Mouse (Mus musculus) myocyte (in vitro differentiated cells): ENCODE measurements around the gene Patz1. TPM values are rescaled to one million over a fixed set of nuclear protein-coding genes. Genes with fewer than 3 reads are reported as not detected.

Experiments used
- H3K27me3 ChIP-seq: one replicate; pipeline ENCODE4 v1.6.1; 2011; ENCODE audit not compliant: control insufficient read depth, insufficient read depth, insufficient read length
- H3K36me3 ChIP-seq: one replicate; pipeline ENCODE4 v1.6.1; 2011; ENCODE audit not compliant: control insufficient read depth, insufficient read depth
- H3K4me2 ChIP-seq: one replicate; pipeline ENCODE4 v1.6.1; 2011; ENCODE audit warnings: low read depth, control low read depth
- H3K4me3 ChIP-seq: one replicate; pipeline ENCODE4 v1.5.1; 2011; ENCODE audit warnings: mild to moderate bottlenecking, control low read depth, moderate library complexity
- H3K79me2 ChIP-seq: one replicate; pipeline ENCODE4 v1.6.1; 2011; ENCODE audit not compliant: control insufficient read depth, insufficient read depth
- H3ac ChIP-seq: one replicate; pipeline ENCODE4 v1.6.1; 2011; ENCODE audit not compliant: control insufficient read depth, insufficient read length
- CEBPB ChIP-seq: IDR thresholded peaks from 2 replicates; pipeline ENCODE4 v1.6.1; 2011; ENCODE audit warnings: mild to moderate bottlenecking, moderate library complexity; ENCODE audit not compliant: poor library complexity, insufficient read depth, severe bottlenecking
- E2F4 ChIP-seq: IDR thresholded peaks from one replicate; pipeline ENCODE4 v1.6.1; 2011; ENCODE audit warnings: mild to moderate bottlenecking, control low read depth, moderate library complexity; ENCODE audit not compliant: insufficient read depth
- MAX ChIP-seq: IDR thresholded peaks from one replicate; pipeline ENCODE4 v1.6.1; 2011; ENCODE audit warnings: low read depth, mild to moderate bottlenecking, control low read depth
- MYOD1 ChIP-seq, 3 experiments: IDR thresholded peaks; one replicate each; pipeline ENCODE4 v1.6.1; 2011; ENCODE audit warnings: control low read depth in 2 of 3, low read depth in 2 of 3, mild to moderate bottlenecking in 2 of 3, moderate library complexity in 1 of 3; ENCODE audit not compliant: insufficient read length in 2 of 3, control insufficient read depth in 1 of 3
- MYOG ChIP-seq, 3 experiments: IDR thresholded peaks; one replicate each; pipeline ENCODE4 v1.6.1; 2011; ENCODE audit warnings: control low read depth in 2 of 3, low read depth in 2 of 3, mild to moderate bottlenecking in 2 of 3; ENCODE audit not compliant: insufficient read length in 2 of 3, control insufficient read depth in 1 of 3, insufficient read depth in 1 of 3
- POLR2A ChIP-seq: IDR thresholded peaks from one replicate; pipeline ENCODE4 v1.6.1; 2011; ENCODE audit warnings: low read depth, mild to moderate bottlenecking, control low read depth, moderate library complexity; ENCODE audit not compliant: insufficient read length
- POLR2AphosphoS2 ChIP-seq: IDR thresholded peaks from one replicate; pipeline ENCODE4 v1.6.1; 2011; ENCODE audit warnings: low read depth, control low read depth; ENCODE audit not compliant: insufficient read length
- REST ChIP-seq: IDR thresholded peaks from one replicate; pipeline ENCODE4 v1.6.1; 2011; ENCODE audit warnings: mild to moderate bottlenecking, control low read depth, moderate library complexity; ENCODE audit not compliant: insufficient read depth, insufficient read length
- SRF ChIP-seq: IDR thresholded peaks from one replicate; pipeline ENCODE4 v1.6.1; 2011; ENCODE audit warnings: low read depth; ENCODE audit not compliant: control insufficient read depth, insufficient read length
- TCF12 ChIP-seq: IDR thresholded peaks from one replicate; pipeline ENCODE4 v1.6.1; 2011; ENCODE audit warnings: mild to moderate bottlenecking, control low read depth; ENCODE audit not compliant: poor library complexity, insufficient read depth, severe bottlenecking
- TCF3 ChIP-seq: IDR thresholded peaks from one replicate; pipeline ENCODE4 v1.6.1; 2011; ENCODE audit warnings: low read depth, control low read depth; ENCODE audit not compliant: insufficient read length
- USF1 ChIP-seq: IDR thresholded peaks from one replicate; pipeline ENCODE4 v1.6.1; 2011; ENCODE audit warnings: low read depth, mild to moderate bottlenecking, control low read depth, moderate library complexity
- polyA plus RNA-seq: library from polyadenylated mRNA; unstranded; fragments of >200 nt; fragmentation: generic; extraction: Trizol; gene quantifications from one replicate; pipeline ENCODE4 v1.2.1, GENCODE M21; 2012; ENCODE audit warnings: missing spikeins

Patz1 gene
- polyA plus RNA-seq, 1 experiment = 14.5 TPM

DNA sequence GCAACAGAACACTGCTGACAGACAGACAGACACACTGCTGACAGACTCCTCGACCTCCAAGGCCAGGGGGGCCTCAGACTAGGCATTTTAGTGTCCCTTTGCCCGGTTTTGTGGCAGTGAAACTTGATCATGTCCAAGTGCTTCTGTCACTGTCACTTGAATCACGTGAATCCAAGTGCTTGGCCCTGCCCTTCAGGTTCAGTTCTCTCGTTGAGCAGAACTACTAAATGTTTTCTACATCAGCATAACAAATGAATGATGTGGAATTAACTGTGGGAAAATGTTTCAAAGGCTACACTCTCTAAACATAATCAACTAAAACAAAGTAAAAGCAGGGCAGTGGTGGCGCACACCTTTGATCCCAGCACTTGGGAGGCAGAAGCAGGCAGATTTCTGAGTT is 10.3 kb upstream of the Patz1 start:
- Histone ChIP-seq H3K36me3 (no peaks in the 10 kb centered on the region), H3K4me2 (no peak overlapping the region), H3ac (no peak overlapping the region), H3K4me3 (no peak overlapping the region), H3K79me2 (no peaks in the 10 kb centered on the region), H3K27me3 (no peaks in the 10 kb centered on the region)
- TF ChIP-seq MAX (no peak), POLR2AphosphoS2 (no peak), TCF12 (no peak), POLR2A (no peak), MYOD1 (IDR thresholded peaks at IDR 0.05; ENCODE audit: control insufficient read depth in 1 of 3, insufficient read length in 2 of 3, low read depth in 2 of 3) (no peak), CEBPB (no peak)

DNA sequence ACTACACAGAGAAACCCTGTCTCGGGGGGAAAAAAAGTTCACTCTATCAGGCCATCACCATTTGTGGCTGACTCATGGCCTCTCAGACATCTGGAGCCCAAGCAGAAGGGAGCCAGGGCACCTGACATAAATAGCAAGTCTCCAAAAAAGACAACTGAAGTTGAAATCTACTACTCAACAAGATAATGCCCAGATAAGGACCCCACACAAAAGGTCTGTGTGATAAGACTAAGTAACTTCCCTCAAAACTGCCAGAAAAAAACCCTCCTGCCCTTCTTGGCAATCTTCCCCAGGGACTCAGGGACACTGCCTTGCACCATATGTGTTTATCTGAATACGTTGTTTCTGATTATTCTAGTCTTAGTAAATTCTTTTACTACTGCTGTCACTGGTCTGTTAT is 8.9 kb upstream of the Patz1 start:
- Histone ChIP-seq H3K36me3 (no peaks in the 10 kb centered on the region), H3K4me2 (no peak overlapping the region), H3ac (no peak overlapping the region), H3K4me3 (no peak overlapping the region), H3K79me2 (no peaks in the 10 kb centered on the region), H3K27me3 (no peaks in the 10 kb centered on the region)
- no peak for TF ChIP-seq MAX
- TF ChIP-seq POLR2AphosphoS2 = no peak
- no peak for TF ChIP-seq MYOG (IDR thresholded peaks at IDR 0.05; ENCODE audit: control insufficient read depth in 1 of 3, insufficient read depth in 1 of 3, insufficient read length in 2 of 3, low read depth in 2 of 3)
- TF ChIP-seq CEBPB = no peak
- no peak for TF ChIP-seq REST
- no peak for TF ChIP-seq USF1
- TF ChIP-seq TCF3 = no peak
- no peak for TF ChIP-seq SRF
- no peak for TF ChIP-seq MYOD1 (IDR thresholded peaks at IDR 0.05; ENCODE audit: control insufficient read depth in 1 of 3, insufficient read length in 2 of 3, low read depth in 2 of 3)
- TF ChIP-seq TCF12 = no peak
- TF ChIP-seq E2F4 = no peak
- TF ChIP-seq POLR2A = no peak

- Histone ChIP-seq H3K4me3 (no peak overlapping the region), H3K4me2 (no peak overlapping the region), H3K36me3 (no peaks in the 10 kb centered on the region), H3K27me3 (no peaks in the 10 kb centered on the region), H3ac (no peak overlapping the region), H3K79me2 (no peaks in the 10 kb centered on the region)
- peak; percentile 82 for TF ChIP-seq SRF
- TF ChIP-seq MYOD1 (IDR thresholded peaks at IDR 0.05; ENCODE audit: control insufficient read depth in 1 of 3, insufficient read length in 2 of 3, low read depth in 2 of 3) = no peak
Measured at GRCm38 (mm10) chr11:3282887-3283286, 5.8 kb upstream of the Patz1 start.

DNA sequence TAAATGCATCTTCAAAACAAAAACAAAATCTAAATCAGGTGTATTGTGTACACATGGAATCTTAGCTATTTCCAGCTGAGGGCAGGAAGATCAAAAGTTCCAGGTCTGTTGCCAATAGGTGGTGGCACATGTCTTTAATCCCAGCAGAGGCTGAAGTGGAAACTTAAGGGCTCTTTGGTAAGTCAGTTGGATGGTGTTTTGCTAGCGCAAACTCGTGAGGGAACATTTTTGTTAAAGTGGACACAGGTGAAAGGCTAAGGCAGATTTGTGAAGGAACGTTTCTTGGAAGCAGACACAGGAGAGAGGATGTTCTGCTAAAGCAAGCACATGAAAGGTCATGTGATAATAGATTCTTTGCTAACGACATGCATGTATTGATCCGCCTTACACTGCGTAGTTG is 5.0 kb upstream of the Patz1 start:
- H3K79me2 ChIP-seq = no peaks in the 10 kb centered on the region
- H3K4me3 ChIP-seq = no peak overlapping the region
- H3K36me3 ChIP-seq = no peaks in the 10 kb centered on the region
- no peak overlapping the region for H3K4me2 ChIP-seq
- H3ac ChIP-seq = no peak overlapping the region
- no peaks in the 10 kb centered on the region for H3K27me3 ChIP-seq
- TF ChIP-seq CEBPB = no peak
- no peak for TF ChIP-seq POLR2A
- no peak for TF ChIP-seq TCF12
- no peak for TF ChIP-seq E2F4
- TF ChIP-seq MYOD1 (IDR thresholded peaks at IDR 0.05; ENCODE audit: control insufficient read depth in 1 of 3, insufficient read length in 2 of 3, low read depth in 2 of 3) = no peak
- no peak for TF ChIP-seq USF1
- no peak for TF ChIP-seq POLR2AphosphoS2
- no peak for TF ChIP-seq SRF
- no peak for TF ChIP-seq REST
- TF ChIP-seq MYOG (IDR thresholded peaks at IDR 0.05; ENCODE audit: control insufficient read depth in 1 of 3, insufficient read depth in 1 of 3, insufficient read length in 2 of 3, low read depth in 2 of 3) = no peak
- TF ChIP-seq MAX = no peak
- no peak for TF ChIP-seq TCF3

GRCm38 (mm10) chr11:3285940-3286339 is 2.7 kb upstream of the Patz1 start:
- no peaks in the 10 kb centered on the region for H3K27me3 ChIP-seq
- peaks cover 8% of the 10 kb centered on the region for H3K79me2 ChIP-seq
- TF ChIP-seq MAX = no peak
- TF ChIP-seq POLR2A = no peak
- no peak for TF ChIP-seq REST
- TF ChIP-seq CEBPB = no peak
- TF ChIP-seq POLR2AphosphoS2 = no peak
- TF ChIP-seq TCF12 = no peak
- no peak for TF ChIP-seq TCF3
- TF ChIP-seq E2F4 = no peak
- no peak for TF ChIP-seq USF1
- H3K36me3 ChIP-seq = no peaks in the 10 kb centered on the region
- no peak overlapping the region for H3K4me2 ChIP-seq
- H3ac ChIP-seq = no peak overlapping the region
- no peak overlapping the region for H3K4me3 ChIP-seq

DNA sequence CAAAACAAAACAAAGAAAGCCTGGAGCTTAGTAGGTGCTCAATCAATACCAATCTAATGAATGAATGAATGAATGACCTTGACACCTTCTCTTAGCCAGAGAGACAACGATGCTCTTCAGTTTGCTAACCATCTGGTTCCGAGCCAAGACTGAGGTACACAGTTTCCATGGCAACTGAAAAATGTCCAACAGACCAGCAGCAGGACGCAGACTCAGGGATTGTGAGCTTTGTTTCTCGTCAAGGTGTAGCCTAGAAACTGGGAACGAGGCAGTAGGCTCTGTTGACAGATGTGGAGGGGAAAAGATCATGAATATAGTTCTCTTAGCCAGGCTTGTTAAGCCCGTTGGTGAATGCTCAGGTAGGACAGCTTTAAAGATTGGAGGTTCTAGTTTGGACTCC is 1.5 kb upstream of the Patz1 start:
- no peaks in the 10 kb centered on the region for H3K27me3 ChIP-seq
- no peak overlapping the region for H3K4me2 ChIP-seq
- no peak overlapping the region for H3K4me3 ChIP-seq
- no peaks in the 10 kb centered on the region for H3K36me3 ChIP-seq
- no peak overlapping the region for H3ac ChIP-seq
- TF ChIP-seq POLR2AphosphoS2 = no peak
- H3K79me2 ChIP-seq = peaks cover 18% of the 10 kb centered on the region
